Mouse (Mus musculus) hindbrain, embryonic 11.5 days (tissue): ENCODE data around the gene Itsn1. TPM values are rescaled to one million over a fixed set of nuclear protein-coding genes. Genes with fewer than 3 reads are reported as not detected.

Experiments used
- ATAC-seq: fragments of 200-750 bp; cut with Nextera tagmentation; 2 replicates; pipeline ENCODE4 v1.8.0; 2017; ENCODE audit warnings: mild to moderate bottlenecking, moderate TSS enrichment, moderate library complexity; ENCODE audit not compliant: low FRiP score
- DNase-seq: peaks from one replicate; pipeline ENCODE4 v3.0.0-alpha.2; 2015; ENCODE audit warnings: low spot score
- H3K27ac ChIP-seq: fragments of 300-500 bp; sonication (generic); 2 replicates; pipeline ENCODE4 v1.5.1; 2014; ENCODE audit warnings: mild to moderate bottlenecking, low read depth, low read length
- H3K27me3 ChIP-seq: fragments of 300-500 bp; sonication (generic); 2 replicates; pipeline ENCODE4 v1.6.1; 2014; ENCODE audit warnings: mild to moderate bottlenecking, low read length, moderate library complexity, mixed read lengths; ENCODE audit not compliant: control insufficient read depth, insufficient read depth
- H3K36me3 ChIP-seq: fragments of 300-500 bp; sonication (generic); 2 replicates; pipeline ENCODE4 v1.6.1; 2014; ENCODE audit warnings: mild to moderate bottlenecking, low read length, moderate library complexity, mixed read lengths; ENCODE audit not compliant: control insufficient read depth, insufficient read depth
- H3K4me1 ChIP-seq: fragments of 300-500 bp; sonication (generic); replicated peaks from 2 replicates; pipeline ENCODE4 v1.6.1; 2014; ENCODE audit warnings: low read length, mixed read lengths; ENCODE audit not compliant: control insufficient read depth, insufficient read depth
- H3K4me2 ChIP-seq: fragments of 300-500 bp; sonication (generic); replicated peaks from 2 replicates; pipeline ENCODE4 v1.6.1; 2014; ENCODE audit warnings: mild to moderate bottlenecking, low read depth, low read length
- H3K4me3 ChIP-seq: fragments of 300-500 bp; sonication (generic); 2 replicates; pipeline ENCODE4 v1.5.1; 2014; ENCODE audit warnings: low read depth, low read length
- H3K9ac ChIP-seq: fragments of 300-500 bp; sonication (generic); 2 replicates; pipeline ENCODE4 v1.6.1; 2014; ENCODE audit warnings: low read depth, low read length
- H3K9me3 ChIP-seq: fragments of 300-500 bp; sonication (generic); 2 replicates; pipeline ENCODE4 v1.6.1; 2016; ENCODE audit warnings: low read length; ENCODE audit not compliant: control insufficient read depth
- WGBS: fragments of 180-500 bp; shearing (Covaris S2); extraction: QIAGEN DNeasy Blood & Tissue Kit; methylation state at CpG from one replicate; pipeline ENCODE4 v1.1.7; 2014; 5-methylcytosine and 5-hydroxymethylcytosine counted together
- polyA plus RNA-seq: library from polyadenylated mRNA; unstranded; fragments of >200 nt; fragmentation: Nextera tagmentation; extraction: Ambion mirVana; gene quantifications from 2 replicates; pipeline ENCODE4 v1.2.1, GENCODE M21; 2014

Gene Itsn1
- polyA plus RNA-seq, 1 experiment from 2014 or later: 61.1 TPM

GRCm38 (mm10) chr16:91889831-91890230, 160.8 kb downstream of the Itsn1 start:
- ATAC-seq: no peak
- Histone ChIP-seq H3K9ac (no peak overlapping the region), H3K36me3 (no peaks in the 10 kb centered on the region), H3K9me3 (no peaks in the 10 kb centered on the region), H3K4me2 (no peak overlapping the region), H3K4me3 (no peak overlapping the region), H3K27me3 (no peaks in the 10 kb centered on the region), H3K27ac (no peak overlapping the region), H3K4me1 (peaks cover 7% of the 10 kb centered on the region; the same call in 1 of the 2 replicates)
- 78% methylated on average over 12 of the region's 12 CpGs for WGBS
- DNase-seq: no peak

DNA sequence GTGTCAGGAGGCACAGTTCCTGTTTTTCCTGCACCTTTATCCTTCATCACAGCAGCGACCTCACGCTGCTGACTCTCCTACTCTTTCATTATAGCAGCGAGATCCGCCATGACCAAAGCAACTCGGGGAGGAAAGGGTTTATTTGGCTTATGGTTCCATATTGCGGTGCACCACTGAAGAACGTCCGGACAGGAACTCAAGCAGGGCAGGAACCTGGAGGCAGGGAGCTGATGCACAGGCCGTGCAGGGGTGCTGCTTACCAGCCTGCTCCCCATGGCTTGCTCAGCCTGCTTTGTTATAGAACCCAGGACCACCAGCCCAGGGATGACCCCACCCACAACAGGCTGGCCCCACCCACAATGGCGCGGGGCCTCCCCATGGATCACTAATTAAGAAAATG, 162.1 kb downstream of the Itsn1 start:
- Histone ChIP-seq H3K9ac (no peak overlapping the region), H3K36me3 (no peaks in the 10 kb centered on the region), H3K27me3 (no peaks in the 10 kb centered on the region), H3K4me1 (no peaks in the 10 kb centered on the region), H3K27ac (no peak overlapping the region), H3K4me3 (no peak overlapping the region), H3K4me2 (no peak overlapping the region), H3K9me3 (no peaks in the 10 kb centered on the region)
- WGBS: 88% methylated on average over 11 of the region's 11 CpGs
- ATAC-seq: no peak
- DNase-seq: no peak

GRCm38 (mm10) chr16:91896426-91896830, 167.3 kb downstream of the Itsn1 start:
- WGBS: 77% methylated on average over 6 of the region's 6 CpGs
- no peak for DNase-seq
- no peaks in the 10 kb centered on the region for H3K4me1 ChIP-seq
- no peaks in the 10 kb centered on the region for H3K9me3 ChIP-seq
- H3K27ac ChIP-seq: no peak overlapping the region
- no peak overlapping the region for H3K4me2 ChIP-seq
- no peaks in the 10 kb centered on the region for H3K27me3 ChIP-seq
- no peak for ATAC-seq
- no peak overlapping the region for H3K9ac ChIP-seq
- no peak overlapping the region for H3K4me3 ChIP-seq
- no peaks in the 10 kb centered on the region for H3K36me3 ChIP-seq

DNA sequence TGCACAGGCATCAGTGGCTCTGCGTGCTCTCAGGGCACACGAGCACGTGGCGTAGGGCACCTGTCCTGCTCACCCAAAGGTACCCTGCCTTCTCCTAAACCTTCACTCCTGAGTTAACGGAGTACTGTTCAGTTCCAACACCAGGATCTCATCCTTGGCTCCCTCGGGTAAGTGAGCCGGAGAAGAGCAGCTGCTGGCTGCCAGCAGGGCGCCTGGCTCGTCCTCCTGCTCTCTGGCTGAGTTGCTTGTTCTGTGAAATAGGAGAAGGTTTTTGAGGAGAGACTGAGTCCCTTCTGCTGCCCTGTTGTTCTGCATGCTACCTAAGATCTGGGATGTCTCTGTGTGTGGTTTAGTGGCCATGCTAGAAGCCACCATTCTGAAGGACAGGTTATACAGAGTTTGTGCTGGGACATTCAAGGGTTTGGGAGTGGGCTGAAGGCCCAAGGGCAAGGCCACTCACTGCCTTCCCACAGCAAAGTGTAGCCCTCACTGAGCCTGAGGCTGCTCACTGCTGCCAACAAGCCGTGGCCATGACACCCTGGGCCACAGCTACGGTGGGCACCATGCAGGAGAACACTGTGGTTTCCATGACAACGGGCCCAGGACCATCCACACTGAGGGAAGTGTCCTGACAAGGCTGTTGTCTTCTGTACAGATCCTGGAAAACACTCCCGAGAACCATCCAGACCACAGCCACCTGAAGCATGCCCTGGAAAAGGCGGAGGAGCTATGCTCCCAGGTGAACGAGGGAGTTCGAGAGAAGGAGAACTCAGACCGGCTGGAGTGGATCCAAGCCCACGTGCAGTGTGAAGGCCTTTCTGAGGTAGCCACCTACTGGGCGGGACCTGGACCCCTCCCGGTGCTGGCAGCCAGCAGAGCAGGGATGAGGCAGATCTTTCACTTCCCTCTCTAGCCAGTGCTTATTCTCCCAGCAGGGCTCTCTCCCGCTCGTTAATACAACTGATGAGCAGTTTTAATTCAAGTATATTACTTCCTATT, 170.1 kb downstream of the Itsn1 start:
- no peaks in the 10 kb centered on the region for H3K9me3 ChIP-seq
- no peaks in the 10 kb centered on the region for H3K36me3 ChIP-seq
- no peak overlapping the region for H3K27ac ChIP-seq
- no peaks in the 10 kb centered on the region for H3K4me1 ChIP-seq
- 55% methylated on average over 22 of the region's 22 CpGs for WGBS
- no peak overlapping the region for H3K4me2 ChIP-seq
- no peak overlapping the region for H3K4me3 ChIP-seq
- no peak for ATAC-seq
- no peak overlapping the region for H3K9ac ChIP-seq
- DNase-seq: no peak
- no peaks in the 10 kb centered on the region for H3K27me3 ChIP-seq

GRCm38 (mm10) chr16:91900274-91900673, 171.2 kb downstream of the Itsn1 start:
- H3K27me3 ChIP-seq: no peaks in the 10 kb centered on the region
- H3K36me3 ChIP-seq: no peaks in the 10 kb centered on the region
- H3K9ac ChIP-seq: no peak overlapping the region
- ATAC-seq (no peak), DNase-seq (no peak)
- H3K4me1 ChIP-seq: no peaks in the 10 kb centered on the region
- WGBS: 37% methylated on average over 11 of the region's 11 CpGs
- no peaks in the 10 kb centered on the region for H3K9me3 ChIP-seq
- no peak overlapping the region for H3K4me2 ChIP-seq
- no peak overlapping the region for H3K27ac ChIP-seq
- H3K4me3 ChIP-seq: no peak overlapping the region

GRCm38 (mm10) chr16:91903801-91904506, 174.9 kb downstream of the Itsn1 start:
- no peak for DNase-seq
- Histone ChIP-seq H3K36me3 (no peaks in the 10 kb centered on the region), H3K27ac (no peak overlapping the region), H3K4me2 (no peak overlapping the region), H3K9ac (no peak overlapping the region), H3K4me1 (no peaks in the 10 kb centered on the region), H3K4me3 (no peak overlapping the region), H3K27me3 (no peaks in the 10 kb centered on the region), H3K9me3 (no peaks in the 10 kb centered on the region)
- 92% methylated on average over 13 of the region's 13 CpGs for WGBS
- ATAC-seq: no peak

DNA sequence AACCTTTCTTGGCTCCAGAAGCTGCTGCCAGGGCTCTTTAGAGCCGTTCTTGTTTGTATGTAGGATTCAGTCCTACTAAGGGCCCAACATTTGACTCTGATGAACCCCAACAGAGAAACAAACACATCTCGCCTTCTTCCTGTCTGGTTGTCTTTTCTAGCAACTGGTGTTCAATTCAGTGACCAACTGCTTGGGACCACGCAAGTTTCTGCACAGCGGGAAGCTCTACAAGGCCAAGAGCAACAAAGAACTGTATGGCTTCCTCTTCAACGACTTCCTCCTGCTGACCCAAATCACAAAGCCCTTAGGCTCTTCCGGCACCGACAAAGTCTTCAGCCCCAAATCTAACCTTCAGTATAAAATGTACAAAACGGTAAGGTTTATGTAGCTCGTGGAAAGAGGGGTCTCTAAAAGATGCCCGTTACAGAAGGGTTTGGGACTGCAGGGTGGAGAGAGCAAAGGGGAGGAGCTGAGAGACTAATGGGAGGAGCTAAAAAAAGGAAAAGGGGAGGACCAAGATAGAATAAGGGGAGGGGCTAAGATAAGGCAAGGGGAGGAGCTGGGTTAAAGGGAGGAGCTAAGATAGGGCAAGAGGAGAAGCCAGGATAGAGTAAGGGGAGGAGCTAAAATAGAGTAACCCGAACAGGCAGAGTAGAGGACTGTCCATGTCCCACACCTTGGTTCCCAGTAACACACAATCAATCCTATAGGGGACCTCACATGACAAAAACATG, 176.2 kb downstream of the Itsn1 start:
- no peak overlapping the region for H3K4me3 ChIP-seq
- no peaks in the 10 kb centered on the region for H3K4me1 ChIP-seq
- H3K27me3 ChIP-seq: no peaks in the 10 kb centered on the region
- ATAC-seq: no peak
- no peaks in the 10 kb centered on the region for H3K9me3 ChIP-seq
- H3K4me2 ChIP-seq: no peak overlapping the region
- DNase-seq: no peak
- WGBS: 84% methylated on average over 11 of the region's 11 CpGs
- no peak overlapping the region for H3K9ac ChIP-seq
- H3K27ac ChIP-seq: no peak overlapping the region
- H3K36me3 ChIP-seq: no peaks in the 10 kb centered on the region

DNA sequence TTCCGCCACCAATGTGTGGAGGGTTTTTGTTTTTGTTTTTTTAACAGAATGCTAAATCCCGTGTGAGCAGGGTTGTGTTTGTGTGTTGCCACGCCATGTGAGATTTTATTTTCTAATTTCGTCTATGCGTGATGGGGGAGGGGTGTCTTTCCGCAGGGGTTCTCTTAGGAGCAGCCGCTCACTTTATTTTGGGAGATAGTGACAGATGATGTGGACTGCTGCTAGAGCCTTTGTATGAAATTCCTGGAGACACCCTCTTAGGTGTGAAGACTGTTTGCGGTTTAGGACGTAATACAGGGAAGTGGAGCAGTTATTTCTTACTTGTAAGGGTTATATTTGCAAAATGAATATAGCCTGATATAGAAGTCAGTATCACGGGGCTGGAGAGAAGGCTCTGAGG, 176.9 kb downstream of the Itsn1 start:
- no peaks in the 10 kb centered on the region for H3K4me1 ChIP-seq
- no peaks in the 10 kb centered on the region for H3K9me3 ChIP-seq
- ATAC-seq (no peak), DNase-seq (no peak)
- H3K9ac ChIP-seq: no peak overlapping the region
- no peak overlapping the region for H3K27ac ChIP-seq
- 92% methylated on average over 10 of the region's 10 CpGs for WGBS
- H3K27me3 ChIP-seq: no peaks in the 10 kb centered on the region
- no peak overlapping the region for H3K4me3 ChIP-seq
- H3K4me2 ChIP-seq: no peak overlapping the region
- no peaks in the 10 kb centered on the region for H3K36me3 ChIP-seq
